Mouse (Mus musculus): ENCODE results near the gene Ppie. TPM values are rescaled to one million over a fixed set of nuclear protein-coding genes. Genes with fewer than 3 reads are reported as not detected.

The Ppie gene
- 9.0 TPM for polyA plus RNA-seq (2014; fragmentation: Illumina TruSeq; extraction: RNeasy Lipid Tissue Mini Kit (QIAGEN cat#74804); ENCODE audit: low read depth, low replicate concordance)

GRCm38 (mm10) chr4:123139513-123140154, at the start of gene Ppie:
Gene Ppie, minus strand, starts transcription at chr4:123139951.

GRCm38 (mm10) chr4:123182328-123183238, 42.8 kb upstream of the Ppie start, which contains the start of gene Hpcal4:
Gene Hpcal4, plus strand, starts transcription at chr4:123183227.

GRCm38 (mm10) chr4:123116011-123116410, 23.7 kb downstream of the Ppie start, which contains the start of gene Oxct2b:
Gene Oxct2b, plus strand, starts transcription at chr4:123116266.

GRCm38 (mm10) chr4:123104651-123105450, 34.9 kb downstream of the Ppie start, which contains the start of gene Bmp8b:
Gene Bmp8b, plus strand, starts transcription at chr4:123105165.

Other genes starting within 250 kb of the Ppie start
- gene Mfsd2a, start 178.8 kb downstream of the Ppie start, polyA plus RNA-seq (2014; fragmentation: Illumina TruSeq; extraction: RNeasy Lipid Tissue Mini Kit (QIAGEN cat#74804); ENCODE audit: low read depth, low replicate concordance): 6.0 TPM
- gene Mycl, start 144.3 kb downstream of the Ppie start, polyA plus RNA-seq (2014; fragmentation: Illumina TruSeq; extraction: RNeasy Lipid Tissue Mini Kit (QIAGEN cat#74804); ENCODE audit: low read depth, low replicate concordance): 1.5 TPM
- 13.7 TPM for gene Trit1, start 123.4 kb downstream of the Ppie start, polyA plus RNA-seq (2014; fragmentation: Illumina TruSeq; extraction: RNeasy Lipid Tissue Mini Kit (QIAGEN cat#74804); ENCODE audit: low read depth, low replicate concordance)
- gene Bmp8b, start 34.8 kb downstream of the Ppie start, polyA plus RNA-seq (2014; fragmentation: Illumina TruSeq; extraction: RNeasy Lipid Tissue Mini Kit (QIAGEN cat#74804); ENCODE audit: low read depth, low replicate concordance): not detected
- not detected for gene Oxct2b, start 23.7 kb downstream of the Ppie start, polyA plus RNA-seq (2014; fragmentation: Illumina TruSeq; extraction: RNeasy Lipid Tissue Mini Kit (QIAGEN cat#74804); ENCODE audit: low read depth, low replicate concordance)
- gene Hpcal4, start 43.3 kb upstream of the Ppie start, polyA plus RNA-seq (2014; fragmentation: Illumina TruSeq; extraction: RNeasy Lipid Tissue Mini Kit (QIAGEN cat#74804); ENCODE audit: low read depth, low replicate concordance): not detected
- gene Nt5c1a, start 61.6 kb upstream of the Ppie start, polyA plus RNA-seq (2014; fragmentation: Illumina TruSeq; extraction: RNeasy Lipid Tissue Mini Kit (QIAGEN cat#74804); ENCODE audit: low read depth, low replicate concordance): not detected
- 0.24 TPM for gene Heyl, start 93.6 kb upstream of the Ppie start, polyA plus RNA-seq (2014; fragmentation: Illumina TruSeq; extraction: RNeasy Lipid Tissue Mini Kit (QIAGEN cat#74804); ENCODE audit: low read depth, low replicate concordance)
- 12.5 TPM for gene Pabpc4, start 122.4 kb upstream of the Ppie start, polyA plus RNA-seq (2014; fragmentation: Illumina TruSeq; extraction: RNeasy Lipid Tissue Mini Kit (QIAGEN cat#74804); ENCODE audit: low read depth, low replicate concordance)
- not detected for gene Oxct2a, start 183.7 kb upstream of the Ppie start, polyA plus RNA-seq (2014; fragmentation: Illumina TruSeq; extraction: RNeasy Lipid Tissue Mini Kit (QIAGEN cat#74804); ENCODE audit: low read depth, low replicate concordance)
- not detected for gene Bmp8a, start 203.3 kb upstream of the Ppie start, polyA plus RNA-seq (2014; fragmentation: Illumina TruSeq; extraction: RNeasy Lipid Tissue Mini Kit (QIAGEN cat#74804); ENCODE audit: low read depth, low replicate concordance)